ENCODE assay signal across 22 mouse cellular contexts in the genomic region with DNA sequence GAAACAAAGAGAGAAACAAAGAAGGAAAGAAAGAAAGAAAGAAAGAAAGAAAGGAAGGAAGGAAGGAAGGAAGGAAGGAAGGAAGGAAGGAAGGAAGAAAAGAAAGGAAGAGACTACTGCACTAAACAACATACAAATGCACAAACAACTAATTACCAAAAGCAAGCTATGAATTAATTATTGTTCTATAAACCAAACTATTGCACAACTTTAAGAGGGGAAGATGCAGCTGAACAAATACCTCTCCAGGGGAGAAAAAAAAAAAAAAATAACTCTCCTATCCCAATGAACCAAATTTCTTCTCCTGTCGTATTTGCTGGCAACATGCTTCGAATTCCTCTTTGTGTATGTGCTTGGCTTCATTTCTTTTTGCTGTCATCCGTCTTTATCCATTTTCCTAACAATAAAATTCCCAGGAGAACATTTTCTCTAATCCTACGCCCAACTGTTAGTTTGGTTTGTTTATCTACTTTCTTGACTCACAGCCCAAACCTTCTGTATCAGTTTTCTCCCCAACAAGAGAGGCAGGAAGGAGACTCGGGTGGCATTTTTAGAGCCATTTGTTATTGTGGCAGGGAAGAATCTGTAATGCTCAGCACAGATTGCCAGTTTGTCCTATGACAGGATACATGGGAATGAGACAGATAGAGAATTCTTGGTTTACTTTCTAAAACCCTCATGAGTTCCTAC.
A peak's percentile ranks its signal among the peaks of the same experiment; 100 is the strongest.
DNase-seq lines count a peak whose midpoint lies in the region; ATAC-seq and TF ChIP-seq lines count a peak whose summit lies in the region.
"Had no signal": no experiment of that assay in that cellular context is flagged by ENCODE, and none has a peak within 500 bp of the region (broad histone marks: within the 10 kb centered on the region; RNA-seq: fewer than 3 reads in every experiment).

No protein-coding gene starts in this region.

- H3K9ac ChIP-seq in lung, embryonic 14.5 days: no peak overlapping the region
- H3K9ac ChIP-seq: kidney, embryonic 15.5 days had no signal

- no peaks in the 10 kb centered on the region for H3K9me3 ChIP-seq in lung, embryonic 14.5 days (ENCODE audit: low read depth, low read length)
- H3K9me3 ChIP-seq: kidney, embryonic 15.5 days had no signal

- H3K27me3 ChIP-seq in lung, embryonic 14.5 days (ENCODE audit: insufficient read depth, low read length): no peaks in the 10 kb centered on the region
- H3K27me3 ChIP-seq in myocyte (ENCODE audit: control insufficient read depth, insufficient read depth, insufficient read length): no peaks in the 10 kb centered on the region
- H3K27me3 ChIP-seq: kidney, embryonic 15.5 days had no signal

- no peak overlapping the region for H3K27ac ChIP-seq in lung, embryonic 14.5 days (ENCODE audit: low read depth)
- H3K27ac ChIP-seq: gastrocnemius, adult 2 months; kidney, embryonic 15.5 days had no signal

- 26% methylated on average over 5 of the region's 5 CpGs for WGBS in lung, embryonic 14.5 days

- H3ac ChIP-seq in myocyte (ENCODE audit: control insufficient read depth, insufficient read length): no peak overlapping the region

- no peak for TF ChIP-seq POLR2A in brain, embryonic 14.5 days (IDR thresholded peaks at IDR 0.05; ENCODE audit: borderline replicate concordance, extremely low read depth, insufficient read depth, insufficient read length, poor library complexity, severe bottlenecking)
- TF ChIP-seq POLR2A in myocyte (IDR thresholded peaks at IDR 0.05; ENCODE audit: insufficient read length, low read depth): no peak

- H3K36me3 ChIP-seq in lung, embryonic 14.5 days (ENCODE audit: insufficient read depth): no peaks in the 10 kb centered on the region
- H3K36me3 ChIP-seq in myocyte (ENCODE audit: control insufficient read depth, insufficient read depth): no peaks in the 10 kb centered on the region
- H3K36me3 ChIP-seq: kidney, embryonic 15.5 days had no signal

- ATAC-seq in frontal cortex, adult (ENCODE audit: low TSS enrichment): peak; percentile 77
- no peak for ATAC-seq in lung, embryonic 14.5 days (ENCODE audit: insufficient read depth)
- ATAC-seq: hindbrain, embryonic 16.5 days; intestine, embryonic 16.5 days; Patski had no signal

- no peaks in the 10 kb centered on the region for H3K79me2 ChIP-seq in myocyte (ENCODE audit: control insufficient read depth, insufficient read depth)

- H3K4me2 ChIP-seq in lung, embryonic 14.5 days: no peak overlapping the region
- H3K4me2 ChIP-seq in myocyte (ENCODE audit: low read depth): peak overlapping the region; percentile 75
- H3K4me2 ChIP-seq: kidney, embryonic 15.5 days had no signal

- no peak for DNase-seq in frontal cortex, postnatal 14 days (ENCODE audit: low spot score in 2 of 2)
- peak; percentile 30 for DNase-seq in lung, embryonic 14.5 days
- no peak for DNase-seq in lung, postnatal 4 days
- peak; percentile 20 for DNase-seq in brain, embryonic 14.5 days (ENCODE audit: low read depth)
- DNase-seq in thymus, adult 18-20 months: no peak
- DNase-seq in heart, postnatal 4 days: no peak
- DNase-seq: adrenal gland, postnatal 10 days; B cell, adult 2 months; cerebellum, adult 18-20 months; cerebellum, postnatal 25 days; gastrocnemius, adult 2 months; heart, postnatal 36 days; lung, postnatal 14 days; retina, postnatal 1 day; right cerebral cortex, postnatal 4 days; thymus, postnatal 14 days had no signal

- no peaks in the 10 kb centered on the region for H3K4me1 ChIP-seq in lung, embryonic 14.5 days (ENCODE audit: insufficient read depth)
- H3K4me1 ChIP-seq: kidney, embryonic 15.5 days had no signal

- no peak for TF ChIP-seq CTCF in lung, embryonic 14.5 days (IDR thresholded peaks at IDR 0.05; ENCODE audit: low read depth)
- no peak for TF ChIP-seq CTCF in brain, embryonic 14.5 days (IDR thresholded peaks at IDR 0.05; ENCODE audit: borderline replicate concordance, extremely low read depth, insufficient read depth, insufficient read length)

- H3K4me3 ChIP-seq in lung, embryonic 14.5 days (ENCODE audit: low read depth, low read length): no peak overlapping the region
- no peak overlapping the region for H3K4me3 ChIP-seq in myocyte
- H3K4me3 ChIP-seq: gastrocnemius, adult 2 months; kidney, embryonic 15.5 days had no signal

TF ChIP-seq in myocyte, 11 proteins besides CTCF, POLR2A, EP300 and RAD21:
- TF ChIP-seq CEBPB (IDR thresholded peaks at IDR 0.05; ENCODE audit: insufficient read depth, poor library complexity, severe bottlenecking) (peak; percentile 51; the same call in 1 of the 2 replicates), POLR2AphosphoS2 (IDR thresholded peaks at IDR 0.05; ENCODE audit: insufficient read length, low read depth) (no peak)

Comparison
In these comparisons a context has a peak if more than half of its experiments do, and no peak if none do; other contexts are left out.
1. DNase-seq: peak in lung, embryonic 14.5 days (single experiment) and brain, embryonic 14.5 days (single experiment); none in frontal cortex, postnatal 14 days (0 of 2), lung, postnatal 4 days (0 of 2), thymus, adult 18-20 months (0 of 2) and heart, postnatal 4 days (single experiment).